Mouse (Mus musculus) CH12.LX (cell line): ENCODE results near the gene Zfp82. TPM values are rescaled to one million over a fixed set of nuclear protein-coding genes. Genes with fewer than 3 reads are reported as not detected.

ENCODE experiments used
- DNase-seq: peaks from one replicate; pipeline ENCODE4 v3.0.0-alpha.2; 2013; ENCODE audit errors: extremely low read depth
- H3K27ac ChIP-seq: 2 replicates; pipeline ENCODE4 v1.5.1; 2012; ENCODE audit warnings: low read depth, mild to moderate bottlenecking, control low read depth, moderate library complexity; ENCODE audit not compliant: insufficient read depth
- H3K27me3 ChIP-seq: replicated peaks from 2 replicates; pipeline ENCODE3; 2012; ENCODE audit warnings: inconsistent platforms
- H3K36me3 ChIP-seq, 2 experiments: replicated peaks in 1 of 2; 2 replicates each; pipeline versions ENCODE3 to v1.6.1; 2012; ENCODE audit warnings: inconsistent platforms in 1 of 2, low read length in 1 of 2, mild to moderate bottlenecking in 1 of 2, mixed read lengths in 1 of 2, moderate library complexity in 1 of 2; ENCODE audit not compliant: control insufficient read depth in 1 of 2, insufficient read depth in 1 of 2
- H3K4me1 ChIP-seq, 2 experiments: 2 replicates each; pipeline ENCODE4 v1.6.1; 2012; ENCODE audit warnings: inconsistent platforms in 1 of 2, moderate library complexity in 1 of 2; ENCODE audit not compliant: insufficient read depth in 2 of 2, control insufficient read depth in 1 of 2
- H3K4me2 ChIP-seq: 2 replicates; pipeline ENCODE4 v1.6.1; 2012; ENCODE audit warnings: low read depth, mild to moderate bottlenecking, control low read depth; ENCODE audit not compliant: poor library complexity, insufficient read depth, severe bottlenecking
- H3K4me3 ChIP-seq, 3 experiments: fragments of 150-350 bp in 1 of 3; sonication (generic) in 1 of 3; replicated peaks in 1 of 3; 2 replicates each; pipeline versions ENCODE3 to v1.5.1; 2011 to 2012; ENCODE audit warnings: low read depth in 2 of 3, low read length in 2 of 3, mild to moderate bottlenecking in 2 of 3, moderate library complexity in 2 of 3, control low read depth in 1 of 3, improper control_type of control experiment in 1 of 3, inconsistent platforms in 1 of 3, mixed read lengths in 1 of 3; ENCODE audit not compliant: poor library complexity in 1 of 3
- H3K79me2 ChIP-seq: replicated peaks from 2 replicates; pipeline ENCODE4 v1.6.1; 2012; ENCODE audit warnings: mild to moderate bottlenecking, moderate library complexity; ENCODE audit not compliant: control insufficient read depth, poor library complexity, insufficient read depth, severe bottlenecking; ENCODE audit errors: extremely low read depth
- H3K9ac ChIP-seq: 2 replicates; pipeline ENCODE4 v1.6.1; 2012; ENCODE audit warnings: low read depth, mild to moderate bottlenecking, control low read depth, moderate library complexity; ENCODE audit not compliant: insufficient read depth
- H3K9me3 ChIP-seq: replicated peaks from 2 replicates; pipeline ENCODE3; 2012; ENCODE audit warnings: low read length, inconsistent platforms, mixed read lengths
- BHLHE40 ChIP-seq: IDR thresholded peaks from 2 replicates; pipeline ENCODE4 v1.6.1; 2011; ENCODE audit warnings: mild to moderate bottlenecking, low read depth, low read length, improper control_type of control experiment
- CHD2 ChIP-seq: IDR thresholded peaks from 2 replicates; pipeline ENCODE4 v1.6.1; 2011; ENCODE audit warnings: low read length, improper control_type of control experiment
- E2F4 ChIP-seq: IDR thresholded peaks from 2 replicates; pipeline ENCODE4 v1.6.1; 2011; ENCODE audit warnings: low read depth, low read length, improper control_type of control experiment; ENCODE audit not compliant: insufficient replicate concordance
- ELF1 ChIP-seq: IDR thresholded peaks from 2 replicates; pipeline ENCODE4 v1.6.1; 2014; ENCODE audit warnings: low read depth, mild to moderate bottlenecking, inconsistent platforms, low read length, improper control_type of control experiment
- ETS1 ChIP-seq: conservative IDR thresholded peaks from 2 replicates; pipeline ENCODE4 v1.6.1; 2012; ENCODE audit warnings: low read depth, mild to moderate bottlenecking, inconsistent platforms, low read length, improper control_type of control experiment, moderate library complexity
- GABPA ChIP-seq: IDR thresholded peaks from 2 replicates; pipeline ENCODE4 v1.6.1; 2012; ENCODE audit warnings: low read depth, low read length, improper control_type of control experiment, inconsistent platforms; ENCODE audit not compliant: insufficient replicate concordance
- IRF4 ChIP-seq: IDR thresholded peaks from 2 replicates; pipeline ENCODE4 v1.6.1; 2014; ENCODE audit warnings: low read depth, mild to moderate bottlenecking, inconsistent platforms, low read length, improper control_type of control experiment
- JUND ChIP-seq: conservative IDR thresholded peaks from 2 replicates; pipeline ENCODE4 v1.6.1; 2011; ENCODE audit warnings: low read depth, low read length, improper control_type of control experiment
- KAT2A ChIP-seq: IDR thresholded peaks from 2 replicates; pipeline ENCODE4 v1.6.1; 2012; ENCODE audit warnings: low read length, improper control_type of control experiment, inconsistent platforms; ENCODE audit not compliant: insufficient replicate concordance
- MAX ChIP-seq: IDR thresholded peaks from 2 replicates; pipeline ENCODE4 v1.6.1; 2011; ENCODE audit warnings: low read length, improper control_type of control experiment
- MXI1 ChIP-seq: IDR thresholded peaks from 2 replicates; pipeline ENCODE4 v1.6.1; 2011; ENCODE audit warnings: mild to moderate bottlenecking, low read depth, low read length, improper control_type of control experiment
- NELFE ChIP-seq: IDR thresholded peaks from 2 replicates; pipeline ENCODE4 v1.6.1; 2011; ENCODE audit warnings: low read depth, low read length, improper control_type of control experiment
- NRF1 ChIP-seq: IDR thresholded peaks from 2 replicates; pipeline ENCODE4 v1.6.1; 2014; ENCODE audit warnings: low read depth, mild to moderate bottlenecking, inconsistent platforms, low read length, improper control_type of control experiment, moderate library complexity
- PAX5 ChIP-seq: IDR thresholded peaks from 2 replicates; pipeline ENCODE4 v1.6.1; 2012; ENCODE audit warnings: low read length, inconsistent platforms, mixed read lengths
- POLR2A ChIP-seq: IDR thresholded peaks from 2 replicates; pipeline ENCODE4 v1.6.1; 2011; ENCODE audit warnings: low read depth, mild to moderate bottlenecking, improper control_type of control experiment, low read length
- RCOR1 ChIP-seq: conservative IDR thresholded peaks from 2 replicates; pipeline ENCODE4 v1.6.1; 2012; ENCODE audit warnings: low read depth, mild to moderate bottlenecking, inconsistent platforms, low read length, improper control_type of control experiment
- SIN3A ChIP-seq: IDR thresholded peaks from 2 replicates; pipeline ENCODE4 v1.6.1; 2012; ENCODE audit warnings: low read length, improper control_type of control experiment, inconsistent platforms
- SMC3 ChIP-seq: IDR thresholded peaks from 2 replicates; pipeline ENCODE4 v1.6.1; 2011; ENCODE audit warnings: low read depth, low read length, improper control_type of control experiment
- TBP ChIP-seq: conservative IDR thresholded peaks from 2 replicates; pipeline ENCODE4 v1.6.1; 2011; ENCODE audit warnings: low read depth, low read length, improper control_type of control experiment
- TCF12 ChIP-seq: IDR thresholded peaks from 2 replicates; pipeline ENCODE4 v1.6.1; 2014; ENCODE audit warnings: low read depth, mild to moderate bottlenecking, inconsistent platforms, low read length, improper control_type of control experiment
- UBTF ChIP-seq: IDR thresholded peaks from 2 replicates; pipeline ENCODE4 v1.6.1; 2012; ENCODE audit warnings: low read depth, mild to moderate bottlenecking, inconsistent platforms, low read length, improper control_type of control experiment, moderate library complexity
- USF1 ChIP-seq: IDR thresholded peaks from 2 replicates; pipeline ENCODE4 v1.6.1; 2014; ENCODE audit warnings: low read depth, mild to moderate bottlenecking, inconsistent platforms, low read length, improper control_type of control experiment
- ZC3H11A ChIP-seq: IDR thresholded peaks from 2 replicates; pipeline ENCODE4 v1.6.1; 2012; ENCODE audit warnings: low read depth, mild to moderate bottlenecking, inconsistent platforms, low read length, improper control_type of control experiment
- dilution Hi-C: fragments of 300-500 bp; cut with MboI; formaldehyde crosslinking; loops from 2 replicates; pipeline ENCODE4 v1.14.3; 2020; ENCODE audit warnings: low sequenced_read_pairs; ENCODE audit not compliant: extremely low pct_unique_long_range_greater_than_20kb, extremely low pct_ligation_motif_present
- in situ Hi-C: fragments of 300-500 bp; cut with MboI; formaldehyde crosslinking; loops from 3 replicates; pipeline ENCODE4 v1.14.3; 2019; ENCODE audit warnings: low sequenced_read_pairs, low pct_ligation_motif_present, low pct_unique_long_range_greater_than_20kb, mixed read lengths
- polyA plus RNA-seq: library from polyadenylated mRNA; unstranded; fragments of >175 nt; gene quantifications from 2 replicates; pipeline ENCODE4 v1.2.1, GENCODE M21; 2012; ENCODE audit warnings: low read depth; ENCODE audit not compliant: insufficient read length
- total RNA-seq, 2 experiments: library from RNA; depleted of rRNA; stranded (reverse); fragments of 300-350 nt in 1 of 2; fragments of >200 nt in 1 of 2; gene quantifications; 2 replicates each; pipeline ENCODE4 v1.2.3; 2012 to 2014

The Zfp82 gene
- total and polyA plus RNA-seq, 3 experiments = 4.9 to 7.1 (median 6.9) TPM

DNA sequence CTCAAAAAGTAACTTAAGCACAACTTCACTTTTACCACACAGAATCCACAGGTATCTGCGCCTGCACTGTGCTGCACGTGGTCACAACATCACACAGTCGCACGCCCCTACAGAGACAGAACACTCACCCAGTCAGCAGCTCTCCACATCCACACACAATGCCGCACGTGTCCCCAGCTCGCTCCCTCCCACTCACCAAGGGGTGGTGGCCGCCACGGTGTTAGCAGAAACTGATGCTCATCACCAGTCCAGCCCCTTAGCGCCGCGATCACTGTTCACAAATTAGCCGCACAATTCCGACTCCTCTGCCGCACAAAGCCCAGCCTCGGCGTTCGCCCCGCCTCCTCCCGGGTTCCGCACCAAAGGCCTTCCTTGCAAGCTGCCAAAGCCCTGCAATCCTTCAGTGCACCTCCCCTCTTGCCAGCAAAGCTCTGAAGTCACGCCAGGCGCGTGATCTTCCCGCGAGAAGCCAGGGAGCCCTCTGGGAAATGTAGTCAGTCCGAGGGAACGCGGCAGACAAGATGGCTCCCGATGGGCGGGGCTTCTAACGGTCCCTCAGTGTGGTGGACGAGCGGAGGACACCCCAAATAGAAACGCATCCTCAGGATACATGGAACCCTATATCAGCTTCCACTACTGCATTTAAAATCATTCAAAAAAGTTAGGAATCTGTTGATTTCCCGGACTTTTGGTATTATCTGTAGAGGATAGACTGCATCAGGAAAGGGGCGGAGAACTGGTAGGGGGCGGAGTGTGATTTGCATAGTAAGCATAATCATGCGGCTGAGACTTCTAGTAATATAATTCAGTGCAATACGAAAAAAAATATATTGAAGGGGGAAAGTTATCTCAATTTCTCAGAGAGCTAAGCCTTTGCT lies 17.6 kb upstream of the Zfp82 start, which contains the start of the genes Gm26920 and Zfp566 (continued):
- TF ChIP-seq NELFE (peak; percentile 64; the same call in 1 of the 2 replicates), SIN3A (peak; percentile 94), IRF4 (peak; percentile 45; the same call in 1 of the 2 replicates), TCF12 (peak; percentile 78), KAT2A (peak; percentile 95; the same call in 1 of the 2 replicates), MXI1 (peak; percentile 98)

- peaks cover 9% of the 10 kb centered on the region; the same call in 1 of the 2 replicates for H3K79me2 ChIP-seq
- TF ChIP-seq IRF4 (no peak), MXI1 (no peak), NRF1 (no peak), KAT2A (no peak), PAX5 (no peak), SMC3 (no peak)
- H3K27me3 ChIP-seq = no peaks in the 10 kb centered on the region
- peak overlapping the region; percentile 69 to 94 (median 78) for H3K4me3 ChIP-seq
- peak overlapping the region; percentile 92 for H3K4me2 ChIP-seq
- DNase-seq = no peak
- peaks cover 13 to 28% of the 10 kb centered on the region in 2 experiments for H3K36me3 ChIP-seq
- in situ Hi-C loops = no loop called here
- peaks cover 2% of the 10 kb centered on the region for H3K9me3 ChIP-seq
- H3K27ac ChIP-seq = no peak overlapping the region
- H3K4me1 ChIP-seq = peaks cover 9 to 29% of the 10 kb centered on the region in 2 experiments; a peak in 3 of 4 replicates
- peak overlapping the region; percentile 53 for H3K9ac ChIP-seq
- dilution Hi-C loops = no loop called here
Observed at GRCm38 (mm10) chr7:30089405-30089804, 16.7 kb upstream of the Zfp82 start.

GRCm38 (mm10) chr7:30086524-30086923 lies 13.8 kb upstream of the Zfp82 start:
- Histone ChIP-seq H3K27ac (no peak overlapping the region), H3K4me3 (no peak overlapping the region), H3K9me3 (peaks cover 2% of the 10 kb centered on the region), H3K9ac (no peak overlapping the region), H3K4me2 (no peak overlapping the region), H3K4me1 (peaks cover 6 to 15% of the 10 kb centered on the region in 2 experiments; a peak in 3 of 4 replicates), H3K79me2 (peaks cover 9% of the 10 kb centered on the region; the same call in 1 of the 2 replicates), H3K27me3 (no peaks in the 10 kb centered on the region), H3K36me3 (peaks cover 16 to 51% of the 10 kb centered on the region in 2 experiments)
- in situ Hi-C loops = no loop called here
- TF ChIP-seq TCF12 = no peak
- TF ChIP-seq ETS1 = no peak
- TF ChIP-seq USF1 = no peak
- TF ChIP-seq GABPA = no peak
- no peak for TF ChIP-seq SMC3
- TF ChIP-seq TBP = no peak
- TF ChIP-seq BHLHE40 = no peak
- TF ChIP-seq ELF1 = no peak
- TF ChIP-seq JUND = no peak
- TF ChIP-seq RCOR1 = no peak
- no peak for TF ChIP-seq POLR2A
- no peak for TF ChIP-seq E2F4
- no peak for TF ChIP-seq UBTF
- no peak for TF ChIP-seq MAX
- TF ChIP-seq ZC3H11A = no peak
- no peak for TF ChIP-seq CHD2
- DNase-seq = no peak
- dilution Hi-C loops = no loop called here
